Mouse (Mus musculus) stomach, postnatal 0 days (tissue): Measurements from ENCODE around the gene Drosha.

Source experiments
- CTCF ChIP-seq: IDR thresholded peaks from 2 replicates; pipeline ENCODE4 v1.5.1; 2016; ENCODE audit warnings: antibody characterized with exemption, low read depth, mild to moderate bottlenecking, moderate library complexity
- EP300 ChIP-seq: optimal IDR thresholded peaks from 2 replicates; pipeline ENCODE3; 2016; ENCODE audit warnings: antibody characterized with exemption

DNA sequence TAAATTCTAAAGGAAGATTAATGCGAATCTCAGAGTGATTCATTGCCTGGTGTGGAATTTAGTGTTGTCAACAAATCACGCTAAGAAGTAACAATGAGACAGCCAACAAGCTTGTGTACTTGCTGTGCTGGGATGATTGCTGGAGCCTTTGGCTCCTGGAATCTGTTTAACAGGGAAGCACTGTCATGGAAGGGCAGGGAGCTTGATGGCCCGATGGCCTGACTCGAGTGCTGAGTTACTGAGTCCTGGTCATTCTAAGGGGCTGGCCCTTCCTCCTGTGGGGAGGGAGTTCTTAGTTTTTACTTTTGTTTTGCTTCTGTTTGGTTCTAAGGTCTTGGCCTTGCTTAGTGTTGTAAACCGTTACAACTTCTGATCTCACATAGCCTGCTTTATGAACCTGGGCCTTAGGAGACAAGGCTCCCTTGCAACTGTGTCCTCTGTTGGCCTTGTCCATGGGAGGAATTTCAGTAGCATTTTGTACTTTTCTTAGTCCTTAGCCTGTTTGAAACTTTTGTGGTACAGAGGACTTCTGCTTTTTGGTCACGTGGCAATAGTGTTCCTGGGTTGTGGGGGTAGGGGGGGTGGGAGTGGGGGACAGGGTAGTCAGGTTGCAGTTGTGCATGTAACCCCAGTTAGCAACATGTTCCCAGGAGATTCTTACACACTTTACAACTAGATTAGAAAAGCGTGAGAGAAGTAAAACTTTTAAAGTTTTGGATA, 41.1 kb downstream of the Drosha start:
- TF ChIP-seq CTCF (no peak), EP300 (no peak)
